Mouse (Mus musculus) ovary, postnatal 36 days (tissue): ENCODE results near the gene Edem1.

Experiments used
- DNase-seq: peaks from one replicate; pipeline ENCODE4 v3.0.0; 2022; ENCODE audit warnings: low spot score, mixed read lengths

Edem1 gene

GRCm38 (mm10) chr6:108828234-108828868 is at the start of gene Edem1:
Gene Edem1 (plus strand): TSS chr6:108828641.
- peak; percentile 99 for DNase-seq

DNA sequence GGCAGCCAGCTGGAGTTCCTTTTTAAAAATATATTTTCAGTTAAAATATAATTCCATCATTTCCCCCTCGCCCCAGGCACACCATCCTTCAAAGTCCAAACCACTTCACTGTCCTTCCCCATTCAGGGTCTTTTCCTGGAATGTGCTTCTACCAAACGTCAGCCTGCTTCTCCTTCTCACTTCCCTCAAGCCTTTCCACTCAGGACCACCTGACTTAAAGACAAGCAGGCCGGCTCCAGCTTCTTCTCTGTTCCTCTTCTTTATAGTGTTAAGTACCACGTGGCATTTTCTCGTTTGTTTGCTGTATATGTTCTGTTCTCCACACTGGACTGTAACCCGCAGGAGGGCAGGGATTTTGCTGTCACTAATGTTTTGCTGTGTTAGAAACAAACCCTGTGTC is 46.6 kb upstream of the Edem1 start:
- no peak for DNase-seq

DNA sequence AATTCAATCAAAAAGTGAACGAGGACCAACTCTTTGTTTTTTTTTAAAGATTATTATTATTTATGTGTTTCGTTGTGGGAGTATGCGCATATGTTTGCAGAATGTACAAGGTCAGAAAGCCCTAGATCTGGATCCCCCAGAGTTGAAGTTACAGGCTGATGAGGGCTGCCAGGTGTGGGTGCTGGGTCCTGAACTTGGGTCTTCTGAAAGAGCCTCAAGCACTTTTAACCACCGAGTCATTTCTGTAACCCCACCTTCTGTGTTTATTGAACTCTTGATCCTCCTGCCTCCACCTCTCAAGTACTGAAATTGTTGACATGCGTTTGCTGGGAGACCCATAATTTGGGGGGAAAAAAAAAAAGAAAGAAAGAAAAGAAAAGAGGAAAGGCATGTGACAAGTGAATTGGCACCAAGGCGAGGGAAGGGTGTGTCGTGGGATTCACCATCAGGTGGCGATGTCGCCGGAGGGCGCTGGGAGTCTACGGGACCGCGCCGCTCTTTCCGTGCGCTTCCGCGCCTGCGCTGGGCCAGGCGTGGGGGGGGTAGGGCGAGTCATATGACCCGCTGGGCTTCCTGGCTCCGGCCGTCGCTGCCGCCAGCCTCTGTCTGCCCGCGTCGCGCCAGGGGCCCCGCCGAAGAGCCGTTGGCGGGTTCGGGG is 45.8 kb upstream of the Edem1 start, which contains the start of gene Arl8b:
TSS of gene Arl8b (plus strand) at position 574 of the 658 bp plus-strand sequence.
- peak; percentile 96 for DNase-seq

DNA sequence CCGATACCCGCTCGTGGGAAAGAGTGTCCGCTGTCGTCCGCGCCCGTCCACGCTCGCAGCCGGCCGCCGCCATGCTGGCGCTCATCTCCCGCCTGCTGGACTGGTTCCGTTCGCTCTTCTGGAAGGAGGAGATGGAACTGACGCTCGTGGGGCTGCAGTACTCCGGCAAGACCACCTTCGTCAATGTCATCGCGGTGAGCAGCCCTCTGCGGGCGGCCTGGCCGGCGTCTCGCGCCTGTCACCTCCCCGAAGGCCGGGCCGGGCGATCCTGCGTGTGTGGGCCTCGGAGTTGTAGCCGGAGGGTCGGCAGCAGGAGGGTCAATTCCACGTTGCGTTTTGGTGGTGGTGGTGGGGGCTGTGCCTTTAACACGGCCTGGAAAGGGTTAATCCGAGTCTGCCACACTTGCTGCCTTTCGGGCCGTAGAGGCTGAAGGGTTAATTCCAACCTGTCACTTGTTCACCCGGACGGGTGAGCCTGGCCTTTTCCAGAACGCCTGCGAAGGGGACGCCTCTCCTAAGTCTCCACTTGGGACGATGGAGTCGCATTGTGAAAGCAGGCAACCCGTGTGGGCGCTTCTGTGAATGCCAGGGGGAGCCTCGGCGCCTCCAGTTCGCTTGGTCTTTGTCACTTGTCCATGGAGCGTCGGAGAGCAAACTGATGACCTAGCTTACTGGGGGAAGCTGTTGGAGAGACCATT is 45.1 kb upstream of the Edem1 start:
- DNase-seq = peak; percentile 34

GRCm38 (mm10) chr6:108784056-108784455 is 44.4 kb upstream of the Edem1 start:
- DNase-seq = no peak

DNA sequence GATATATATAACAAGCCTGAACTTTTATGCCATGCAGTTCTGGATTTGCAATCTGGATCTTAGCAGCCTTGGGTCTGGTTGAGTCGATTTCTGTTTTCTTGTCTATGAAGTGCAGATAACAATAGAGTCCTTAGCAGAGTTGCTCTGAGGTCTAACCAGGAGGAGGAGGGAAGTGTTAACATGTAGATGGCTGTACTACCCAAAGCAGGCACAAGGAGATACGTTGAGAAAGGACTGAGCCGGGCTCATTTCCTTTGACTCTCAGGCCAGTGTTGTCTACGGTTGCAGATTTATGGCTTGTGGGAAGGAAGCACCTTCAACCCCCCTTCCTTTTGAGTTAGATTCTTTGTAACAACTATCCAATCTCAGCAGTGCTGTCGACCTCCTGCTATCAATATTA is 43.6 kb upstream of the Edem1 start:
- DNase-seq = no peak

DNA sequence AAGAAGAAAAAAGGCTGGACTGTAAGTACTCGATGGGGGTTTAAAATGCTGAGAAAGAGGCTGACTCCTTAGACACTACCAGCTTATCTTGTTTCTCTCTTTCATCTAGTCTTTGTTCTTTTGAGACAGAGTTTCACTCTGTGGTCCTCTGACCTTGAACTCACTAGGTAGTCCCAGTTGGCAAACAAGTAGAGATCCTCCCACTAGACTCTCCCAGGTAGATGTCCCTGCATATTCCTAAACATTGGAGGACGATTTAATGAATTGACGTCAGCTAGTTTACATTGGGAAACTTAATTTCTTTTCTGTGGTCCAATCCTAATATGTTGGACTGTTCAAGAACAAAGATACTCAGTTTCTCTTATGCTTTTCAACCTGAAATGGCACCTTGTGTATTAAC is 42.9 kb upstream of the Edem1 start:
- DNase-seq = no peak

- DNase-seq = no peak
Measured at GRCm38 (mm10) chr6:108791498-108791897, 36.9 kb upstream of the Edem1 start.

GRCm38 (mm10) chr6:108795912-108796311 is 32.5 kb upstream of the Edem1 start:
- DNase-seq = no peak

DNA sequence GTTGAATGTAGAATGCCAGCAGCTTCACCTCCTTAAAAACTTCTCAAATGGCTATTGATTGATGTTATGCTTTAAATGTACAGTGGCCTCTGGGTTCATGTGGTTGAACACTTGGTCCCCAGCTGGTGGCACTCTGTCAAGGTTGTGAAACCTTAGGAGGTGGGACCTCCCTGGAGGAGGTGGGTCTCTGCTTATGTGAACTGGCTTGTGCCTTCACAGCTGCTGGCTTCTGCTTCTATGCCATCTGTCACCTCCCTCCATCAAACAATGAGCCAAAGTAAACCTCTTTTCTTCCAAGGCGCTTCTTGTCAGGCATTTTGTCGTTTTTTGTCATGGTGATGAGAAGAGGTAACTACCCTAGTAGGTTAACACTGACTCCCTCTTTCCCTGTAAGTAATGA is 31.7 kb upstream of the Edem1 start:
- no peak for DNase-seq

GRCm38 (mm10) chr6:108805194-108805593 is 23.2 kb upstream of the Edem1 start:
- DNase-seq = no peak

DNA sequence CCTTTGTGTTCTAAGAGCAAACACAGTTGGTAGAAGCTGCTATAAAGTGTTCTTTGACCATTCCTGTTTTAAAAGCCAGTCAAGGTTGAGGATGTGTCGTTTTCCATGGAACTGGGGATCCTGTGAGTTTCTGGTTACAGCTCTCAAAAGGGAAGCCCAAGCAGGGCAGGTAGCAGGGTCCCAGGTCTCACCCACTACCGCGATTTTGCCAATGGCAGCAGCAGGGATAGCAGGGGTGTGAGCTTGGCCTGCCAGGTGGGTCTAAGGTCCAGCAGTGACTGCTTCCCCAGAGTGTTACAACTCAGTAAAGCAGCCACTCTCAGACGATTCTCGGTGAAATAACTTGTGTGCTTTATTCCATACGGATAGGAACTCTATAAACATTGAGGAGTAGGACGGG is 22.6 kb upstream of the Edem1 start:
- no peak for DNase-seq

DNA sequence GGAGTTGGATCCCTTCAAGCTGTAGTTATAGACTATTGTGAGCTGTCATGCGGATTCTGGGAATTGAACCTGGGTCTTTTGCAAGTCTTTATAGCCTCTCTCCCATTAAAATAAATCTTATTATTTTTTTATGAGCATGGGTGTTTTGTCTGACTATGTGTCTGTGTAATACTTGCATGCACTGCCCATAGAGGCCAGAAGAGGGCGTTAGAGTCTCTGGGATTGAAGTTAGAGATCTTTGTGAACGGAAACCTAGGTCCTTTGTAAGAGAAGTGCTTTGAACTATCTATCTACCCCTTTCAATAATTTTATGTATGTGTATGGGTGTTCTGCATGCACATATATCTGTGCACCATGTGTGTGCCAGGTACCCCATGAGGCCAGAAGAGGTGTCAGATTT is 21.0 kb upstream of the Edem1 start:
- no peak for DNase-seq

DNA sequence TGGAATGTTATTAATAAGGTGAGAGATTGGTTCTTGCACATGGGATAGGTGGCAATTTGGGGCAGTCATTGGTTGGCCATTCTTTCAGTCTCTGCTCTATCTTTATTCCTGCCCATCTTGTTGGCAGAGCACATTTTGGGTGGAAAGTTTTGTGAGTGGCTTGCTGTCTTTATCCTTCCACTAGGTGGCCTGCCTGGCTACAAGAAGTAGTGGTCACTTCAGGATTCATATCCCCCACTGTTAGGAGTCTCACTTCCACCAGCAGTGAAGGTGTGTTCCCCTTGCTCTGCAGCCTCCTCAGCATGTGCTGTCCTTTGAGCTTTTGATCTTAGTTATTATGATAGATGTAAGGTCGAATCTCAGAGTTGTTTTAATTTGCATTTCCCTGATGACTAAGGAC is 19.7 kb upstream of the Edem1 start:
- DNase-seq = no peak

DNA sequence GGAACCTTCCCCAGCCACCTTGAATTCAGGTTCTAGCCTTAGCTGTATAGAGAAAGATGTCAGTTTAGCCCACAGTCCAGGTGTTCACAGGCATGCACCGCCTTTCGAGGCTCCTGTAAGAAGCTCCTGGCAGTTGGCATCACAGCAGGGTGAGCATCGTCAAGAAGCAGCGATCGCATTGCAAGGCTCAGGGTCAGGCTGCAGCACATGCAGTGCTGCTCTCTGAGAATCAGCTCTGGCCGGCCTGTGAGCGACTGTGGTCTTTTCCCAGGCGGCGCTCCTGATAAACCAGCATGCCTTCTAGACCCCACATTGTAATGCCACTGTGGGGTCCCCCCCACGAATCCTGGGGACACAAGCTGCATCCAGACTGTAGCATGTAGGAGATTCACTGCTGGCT is 18.2 kb upstream of the Edem1 start:
- DNase-seq = no peak

- DNase-seq = no peak
Measured at GRCm38 (mm10) chr6:108812134-108812533, 16.3 kb upstream of the Edem1 start.

DNA sequence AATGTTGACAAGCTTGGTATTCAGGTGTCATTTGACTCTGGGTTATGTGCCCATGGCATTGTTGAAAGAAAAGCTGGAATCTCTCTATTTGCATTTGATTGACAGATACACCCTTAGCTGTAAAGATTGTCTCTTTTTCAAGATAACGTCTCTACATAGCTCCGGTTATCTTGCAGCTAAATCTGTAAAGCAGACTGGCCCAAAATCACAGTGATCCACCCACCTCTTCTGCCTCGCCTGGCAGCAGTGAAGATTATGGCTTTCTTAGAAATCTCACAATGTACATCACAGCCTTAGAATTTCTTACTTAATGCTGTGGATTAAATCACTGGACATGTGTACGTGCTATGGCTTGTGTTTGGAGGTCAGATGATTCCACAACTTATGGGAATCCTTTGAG is 10.9 kb upstream of the Edem1 start:
- no peak for DNase-seq

DNA sequence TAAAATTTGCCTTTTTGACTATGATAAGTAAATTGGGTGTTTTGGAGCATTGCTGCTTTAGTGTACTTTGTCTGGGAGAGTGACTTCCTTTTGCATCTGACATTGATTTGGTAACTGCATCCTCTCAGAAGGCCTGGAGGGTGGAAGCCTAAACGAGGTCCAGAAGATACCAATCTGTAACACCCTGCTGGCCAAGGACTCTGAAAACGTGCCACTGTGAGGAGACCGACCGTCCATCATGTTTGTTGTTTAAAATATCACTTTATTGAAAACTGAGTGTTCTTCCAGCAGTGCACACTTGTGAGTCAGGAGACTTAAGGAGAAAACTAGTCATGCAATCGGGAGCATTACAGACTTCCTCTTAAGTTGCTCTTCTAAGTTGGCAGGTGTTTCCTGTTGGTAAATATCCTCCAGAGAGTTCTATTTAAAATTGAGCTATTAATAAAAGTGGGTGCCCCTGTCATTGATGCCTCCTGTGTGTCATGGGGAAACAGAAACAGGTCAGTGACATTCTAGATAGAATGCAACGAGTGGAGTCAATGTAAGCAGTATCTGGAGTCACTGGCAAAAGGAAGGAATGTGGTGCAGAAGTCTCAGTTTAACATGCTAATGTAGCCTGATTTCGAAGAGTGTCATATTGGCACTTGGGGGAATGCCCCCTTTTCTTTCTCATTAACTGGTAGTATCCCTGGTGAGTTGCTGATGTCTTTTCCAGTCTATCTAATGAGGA is 3.5 kb upstream of the Edem1 start:
- DNase-seq = no peak

DNA sequence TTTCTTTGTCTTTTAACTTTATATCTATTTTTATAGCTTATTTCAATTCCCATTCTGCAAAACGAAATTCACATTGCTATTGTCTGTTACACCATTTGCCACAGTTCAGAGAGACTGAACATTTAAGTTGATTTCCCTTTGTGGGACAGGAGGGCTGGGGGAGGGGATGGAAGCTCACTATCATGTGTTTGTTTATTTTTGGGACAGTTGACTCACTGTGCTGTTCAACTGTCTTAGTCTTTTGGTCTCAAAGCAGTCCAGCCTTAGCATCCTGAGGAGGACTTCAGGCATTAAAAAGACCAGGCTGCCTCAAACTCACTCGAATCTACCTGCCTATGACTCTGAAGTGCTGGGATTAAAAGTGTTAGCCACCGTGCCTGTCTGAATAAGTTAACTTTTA is 2.4 kb upstream of the Edem1 start:
- no peak for DNase-seq

DNA sequence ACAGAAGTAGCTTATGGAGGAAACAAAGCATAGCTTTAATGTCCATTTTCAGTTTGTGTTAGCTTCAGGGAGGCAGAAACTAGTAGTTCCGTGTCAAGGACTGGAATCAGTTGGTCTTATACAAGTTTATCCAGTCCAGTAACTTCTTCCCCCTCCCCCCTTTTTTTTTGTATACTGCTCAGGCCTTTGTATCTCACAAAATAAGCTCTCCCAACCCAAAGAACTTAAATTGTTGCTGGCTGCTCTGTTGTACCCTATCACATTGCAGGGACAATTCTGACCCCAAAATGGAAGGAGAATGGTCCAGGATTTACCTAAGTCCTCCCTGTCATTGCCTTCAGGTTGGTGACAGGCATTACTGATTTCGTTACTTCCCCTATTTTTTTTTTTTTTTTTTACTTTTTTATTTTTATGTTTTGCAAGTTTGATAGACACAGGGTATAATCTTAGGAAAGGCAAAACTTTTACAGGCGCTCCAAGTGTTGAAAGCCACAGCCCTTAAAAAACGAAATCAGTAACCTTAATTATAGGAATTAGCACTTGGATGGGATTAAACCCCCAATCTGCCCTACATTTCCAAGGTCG is 1.0 kb upstream of the Edem1 start:
- no peak for DNase-seq

- DNase-seq = no peak
Measured at GRCm38 (mm10) chr6:108828872-108829271, 431 bp downstream of the Edem1 start.
